Mouse (Mus musculus) T-helper 1 cell (primary cell): ENCODE measurements around the gene Wnt11.

ENCODE experiments used
- in situ Hi-C: fragments of 300-600 bp; cut with MboI, MseI; formaldehyde crosslinking; loops from one replicate; pipeline ENCODE4 v1.15.1; 2025; ENCODE audit warnings: high pct_unique_total_duplicates

Wnt11 gene

GRCm38 (mm10) chr7:98828052-98828451 is 6.9 kb upstream of the Wnt11 start:
- in situ Hi-C loops, result no loop called here

- in situ Hi-C loops, result no loop called here
Measured at GRCm38 (mm10) chr7:98828876-98829275, 6.0 kb upstream of the Wnt11 start.

GRCm38 (mm10) chr7:98831290-98831689 is 3.6 kb upstream of the Wnt11 start:
- in situ Hi-C loops, result no loop called here

GRCm38 (mm10) chr7:98835519-98836441 is 868 bp downstream of the Wnt11 start:
- in situ Hi-C loops, result loop anchor here (5.0 kb wide), 1 partner anchor 93 kb away; no protein-coding TSS in a partner anchor

GRCm38 (mm10) chr7:98836646-98837045 is 1.7 kb downstream of the Wnt11 start:
- in situ Hi-C loops, result loop anchor here (5.0 kb wide), 1 partner anchor 94 kb away; no protein-coding TSS in a partner anchor

- in situ Hi-C loops, result loop anchor here (5.0 kb wide), 1 partner anchor 96 kb away; no protein-coding TSS in a partner anchor
Measured at GRCm38 (mm10) chr7:98837901-98838300, 3.0 kb downstream of the Wnt11 start.

GRCm38 (mm10) chr7:98838729-98839141 is 3.8 kb downstream of the Wnt11 start:
- in situ Hi-C loops, result loop anchor here (5.0 kb wide), 1 partner anchor 96 kb away; no protein-coding TSS in a partner anchor

GRCm38 (mm10) chr7:98839312-98839711 is 4.4 kb downstream of the Wnt11 start:
- in situ Hi-C loops, result loop anchor here (5.0 kb wide), 1 partner anchor 97 kb away; no protein-coding TSS in a partner anchor

- in situ Hi-C loops, result no loop called here
Measured at GRCm38 (mm10) chr7:98840771-98841170, 5.9 kb downstream of the Wnt11 start.

GRCm38 (mm10) chr7:98841802-98842201 is 6.9 kb downstream of the Wnt11 start:
- in situ Hi-C loops, result no loop called here

- in situ Hi-C loops, result no loop called here
Measured at GRCm38 (mm10) chr7:98842997-98843396, 8.1 kb downstream of the Wnt11 start.

GRCm38 (mm10) chr7:98843649-98844048 is 8.7 kb downstream of the Wnt11 start:
- in situ Hi-C loops, result no loop called here

- in situ Hi-C loops, result no loop called here
Measured at GRCm38 (mm10) chr7:98848899-98849640, 14.2 kb downstream of the Wnt11 start.

- in situ Hi-C loops, result no loop called here
Measured at GRCm38 (mm10) chr7:98850388-98850787, 15.5 kb downstream of the Wnt11 start.

- in situ Hi-C loops, result no loop called here
Measured at GRCm38 (mm10) chr7:98851220-98851619, 16.3 kb downstream of the Wnt11 start.

GRCm38 (mm10) chr7:98852950-98853650 is 18.2 kb downstream of the Wnt11 start:
- in situ Hi-C loops, result no loop called here

GRCm38 (mm10) chr7:98853806-98854205 is 18.9 kb downstream of the Wnt11 start:
- in situ Hi-C loops, result no loop called here

GRCm38 (mm10) chr7:98855388-98855787 is 20.5 kb downstream of the Wnt11 start:
- in situ Hi-C loops, result no loop called here

GRCm38 (mm10) chr7:98856128-98856527 is 21.2 kb downstream of the Wnt11 start:
- in situ Hi-C loops, result no loop called here

- in situ Hi-C loops, result no loop called here
Measured at GRCm38 (mm10) chr7:98857094-98857493, 22.2 kb downstream of the Wnt11 start.

GRCm38 (mm10) chr7:98861002-98861401 is 26.1 kb downstream of the Wnt11 start:
- in situ Hi-C loops, result no loop called here

- in situ Hi-C loops, result no loop called here
Measured at GRCm38 (mm10) chr7:98862994-98863393, 28.1 kb downstream of the Wnt11 start.
